Mouse (Mus musculus) erythroblast, adult 5-6 weeks (primary cell): ENCODE measurements around the gene Olfr656. TPM values are rescaled to one million over a fixed set of nuclear protein-coding genes. Genes with fewer than 3 reads are reported as not detected.
A peak's percentile ranks its signal among the peaks of the same experiment; 100 is the strongest.

Experiments
- ATAC-seq: replicated peaks from 2 replicates; pipeline ENCODE4 v1.8.0; 2016; ENCODE audit warnings: moderate number of reproducible peaks, mild to moderate bottlenecking, moderate TSS enrichment, inconsistent platforms; ENCODE audit not compliant: poor library complexity, low FRiP score, severe bottlenecking
- total RNA-seq, 2 experiments: library from RNA; stranded (forward) in 1 of 2; stranded (reverse) in 1 of 2; fragments of 150-400 nt in 1 of 2; fragments of 200-764, 138-1000 nt in 1 of 2; gene quantifications; 2 replicates each; pipeline versions ENCODE4 v1.2.3 to v1.2.4; 2015 to 2017; ENCODE audit warnings: low replicate concordance in 2 of 2

Gene Olfr656
- not detected in 2 replicates for total RNA-seq (2015; ENCODE audit: low replicate concordance)
- 0.68 TPM in 1 of 2 replicates, not detected in the other for total RNA-seq (2017; ENCODE audit: low replicate concordance)

DNA sequence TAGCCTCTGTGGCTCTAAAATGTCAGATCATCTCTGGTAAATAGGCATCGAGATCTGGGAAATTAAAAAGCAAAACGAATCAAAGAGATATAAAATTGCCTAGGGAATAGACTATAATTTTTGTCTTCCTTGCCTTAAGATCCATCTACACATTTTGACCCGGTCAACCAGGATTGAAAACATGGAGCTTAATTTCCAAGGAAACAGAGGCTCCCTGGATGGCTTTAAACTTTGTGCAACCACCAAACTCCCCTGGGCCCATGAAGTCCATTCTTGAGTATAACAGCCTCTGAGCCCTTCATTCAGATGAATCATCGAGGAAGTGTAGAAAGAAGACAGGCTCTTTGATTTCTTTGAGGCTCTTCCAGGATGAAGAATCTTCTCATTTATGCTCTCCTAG is at the start of gene Olfr656:
Gene Olfr656 (plus strand): TSS at position 301 of the 400 bp plus-strand sequence.
- no peak for ATAC-seq

DNA sequence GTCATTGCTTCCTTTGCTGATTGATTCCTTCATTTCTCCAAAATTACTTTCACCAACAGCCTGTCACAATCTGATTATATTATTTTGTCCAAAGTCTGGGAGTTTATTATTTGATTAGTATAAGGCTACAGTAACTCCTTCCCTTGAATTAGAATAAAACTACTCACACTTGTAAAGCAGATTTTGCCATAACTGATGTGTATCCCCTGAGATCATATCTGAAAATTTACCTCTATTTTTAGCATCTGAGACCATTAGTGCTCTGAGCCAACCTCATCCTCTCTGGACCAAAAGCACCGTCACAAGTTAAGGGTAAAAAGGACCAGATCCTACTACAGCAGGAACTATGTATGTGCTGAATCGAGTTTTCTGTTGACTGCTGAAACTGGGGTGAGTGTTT is 36.7 kb upstream of the Olfr656 start, which contains the start of gene Olfr653:
Gene Olfr653 (plus strand): TSS at position 301 of the 400 bp plus-strand sequence.
- ATAC-seq: no peak

DNA sequence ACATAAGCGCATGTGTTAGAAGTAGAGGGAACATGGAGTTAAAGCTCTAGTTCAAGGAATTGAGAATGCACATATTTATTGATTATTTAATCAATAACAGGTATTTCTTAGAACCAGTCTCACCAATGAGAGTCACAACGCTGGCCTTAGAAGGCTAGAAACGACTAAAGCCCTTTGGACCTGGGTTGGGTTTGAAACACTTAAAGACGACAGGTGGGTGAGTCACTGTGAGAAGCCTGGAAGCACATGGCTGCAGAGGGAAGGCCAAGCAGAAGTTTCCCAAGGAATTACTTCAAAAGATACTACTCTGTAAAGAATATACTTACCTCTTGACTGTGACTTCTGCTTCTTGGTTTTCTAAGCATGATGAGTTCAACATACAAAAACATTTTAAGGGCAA is 32.9 kb upstream of the Olfr656 start:
- ATAC-seq: no peak

- no peak for ATAC-seq
These were observed 32.3 kb upstream of the Olfr656 start for GRCm38 (mm10) chr7:104581429-104581828.

GRCm38 (mm10) chr7:104586725-104587124 is 27.0 kb upstream of the Olfr656 start, which contains the start of gene Olfr654:
Olfr654 (plus strand) TSS chr7:104587025.
- ATAC-seq: no peak

DNA sequence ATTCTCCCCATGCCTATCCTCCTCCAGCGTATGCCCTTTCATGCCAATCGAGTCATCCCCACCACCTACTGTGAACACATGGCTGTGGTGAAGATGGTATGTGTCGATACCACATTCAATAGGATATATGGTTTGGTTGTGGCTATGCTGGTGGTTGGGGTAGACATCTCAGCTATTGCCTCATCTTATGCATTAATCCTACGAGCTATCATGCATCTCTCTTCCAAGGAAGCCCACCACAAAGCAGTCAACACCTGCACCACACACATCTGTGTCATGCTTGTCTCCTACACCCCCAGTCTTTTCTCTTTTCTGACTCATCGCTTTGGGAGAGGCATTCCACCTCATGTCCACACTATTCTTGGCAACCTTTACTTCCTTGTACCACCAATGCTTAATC is 25.5 kb upstream of the Olfr656 start:
- ATAC-seq: no peak

- ATAC-seq: no peak
These were observed 12.1 kb upstream of the Olfr656 start, which contains the start of gene Olfr655 for GRCm38 (mm10) chr7:104601679-104602078. Olfr655 (minus strand) TSS chr7:104601779.

- 0 out of 2 replicates have a peak, but pooled peaks have one; percentile 60 for ATAC-seq
These were observed 10.6 kb upstream of the Olfr656 start for GRCm38 (mm10) chr7:104603173-104603572.

- no peak for ATAC-seq
These were observed 9.0 kb upstream of the Olfr656 start for GRCm38 (mm10) chr7:104604727-104605126.

DNA sequence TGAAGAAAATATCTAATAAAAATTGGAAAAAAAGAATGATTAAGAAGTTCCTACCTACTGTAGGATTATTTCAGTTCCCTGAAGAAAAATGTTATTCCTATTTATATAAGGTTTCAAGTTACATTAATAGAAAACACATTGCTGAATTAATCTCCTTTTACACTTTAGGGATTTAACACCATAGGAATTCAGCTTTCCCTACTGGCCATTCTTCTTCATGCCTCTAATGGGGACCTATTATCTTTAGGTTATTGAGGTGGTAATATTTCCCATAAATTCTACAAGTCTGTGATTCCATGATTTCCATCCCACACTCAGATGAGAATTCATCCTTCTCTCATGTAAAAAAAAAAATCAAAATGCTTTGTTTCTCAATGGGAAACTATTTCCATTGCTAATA is 10.7 kb downstream of the Olfr656 start, which contains the start of gene Olfr657:
Gene Olfr657 (plus strand): TSS at position 301 of the 400 bp plus-strand sequence.
- ATAC-seq: no peak

- ATAC-seq: no peak
These were observed 33.2 kb downstream of the Olfr656 start, which contains the start of gene Olfr658 for GRCm38 (mm10) chr7:104646841-104647482. Olfr658 (minus strand) TSS chr7:104647305.

- ATAC-seq: no peak
These were observed 52.7 kb downstream of the Olfr656 start, which contains the start of gene Olfr659 for GRCm38 (mm10) chr7:104666453-104666852. Olfr659 (plus strand) TSS chr7:104666753.

Other genes with a start within 250 kb of the Olfr656 start
- 0.19 and 7.5 TPM in 2 replicates for gene Trim30b, start 244.1 kb upstream of the Olfr656 start, total RNA-seq (2015; ENCODE audit: low replicate concordance)
- 4.9 and 5.0 TPM in 2 replicates for gene Trim30b, start 244.1 kb upstream of the Olfr656 start, total RNA-seq (2017; ENCODE audit: low replicate concordance)
- not detected in 2 replicates for gene Trim30c, start 213.1 kb upstream of the Olfr656 start, total RNA-seq (2015; ENCODE audit: low replicate concordance)
- 0.68 and 1.1 TPM in 2 replicates for gene Trim30c, start 213.1 kb upstream of the Olfr656 start, total RNA-seq (2017; ENCODE audit: low replicate concordance)
- gene Trim30a, start 148.8 kb upstream of the Olfr656 start, total RNA-seq (2015; ENCODE audit: low replicate concordance): 17.5 and 25.9 TPM in 2 replicates
- gene Trim30a, start 148.8 kb upstream of the Olfr656 start, total RNA-seq (2017; ENCODE audit: low replicate concordance): 12.5 and 17.6 TPM in 2 replicates
- gene Trim30d, start 106.1 kb upstream of the Olfr656 start, total RNA-seq (2015; ENCODE audit: low replicate concordance): 7.5 and 10.0 TPM in 2 replicates
- gene Trim30d, start 106.1 kb upstream of the Olfr656 start, total RNA-seq (2017; ENCODE audit: low replicate concordance): 5.9 and 9.5 TPM in 2 replicates
- not detected in 2 replicates for gene Olfr651, start 63.8 kb upstream of the Olfr656 start, total RNA-seq (2015; ENCODE audit: low replicate concordance)
- gene Olfr651, start 63.8 kb upstream of the Olfr656 start, total RNA-seq (2017; ENCODE audit: low replicate concordance): not detected in 2 replicates
- not detected in 2 replicates for gene Olfr652, start 53.1 kb upstream of the Olfr656 start, total RNA-seq (2015; ENCODE audit: low replicate concordance)
- 0.70 TPM in 1 of 2 replicates, not detected in the other for gene Olfr652, start 53.1 kb upstream of the Olfr656 start, total RNA-seq (2017; ENCODE audit: low replicate concordance)
- not detected in 2 replicates for gene Olfr653, start 36.6 kb upstream of the Olfr656 start, total RNA-seq (2015; ENCODE audit: low replicate concordance)
- gene Olfr653, start 36.6 kb upstream of the Olfr656 start, total RNA-seq (2017; ENCODE audit: low replicate concordance): not detected in 2 replicates
- gene Olfr654, start 26.9 kb upstream of the Olfr656 start, total RNA-seq (2015; ENCODE audit: low replicate concordance): not detected in 2 replicates
- gene Olfr654, start 26.9 kb upstream of the Olfr656 start, total RNA-seq (2017; ENCODE audit: low replicate concordance): not detected in 2 replicates
- not detected in 2 replicates for gene Olfr655, start 12.2 kb upstream of the Olfr656 start, total RNA-seq (2015; ENCODE audit: low replicate concordance)
- gene Olfr655, start 12.2 kb upstream of the Olfr656 start, total RNA-seq (2017; ENCODE audit: low replicate concordance): not detected in 2 replicates
- gene Olfr657, start 10.8 kb downstream of the Olfr656 start, total RNA-seq (2015; ENCODE audit: low replicate concordance): not detected in 2 replicates
- not detected in 2 replicates for gene Olfr657, start 10.8 kb downstream of the Olfr656 start, total RNA-seq (2017; ENCODE audit: low replicate concordance)
- not detected in 2 replicates for gene Olfr658, start 33.4 kb downstream of the Olfr656 start, total RNA-seq (2015; ENCODE audit: low replicate concordance)
- not detected in 2 replicates for gene Olfr658, start 33.4 kb downstream of the Olfr656 start, total RNA-seq (2017; ENCODE audit: low replicate concordance)
- not detected in 2 replicates for gene Olfr659, start 52.8 kb downstream of the Olfr656 start, total RNA-seq (2015; ENCODE audit: low replicate concordance)
- not detected in 2 replicates for gene Olfr659, start 52.8 kb downstream of the Olfr656 start, total RNA-seq (2017; ENCODE audit: low replicate concordance)
- gene Olfr661, start 72.5 kb downstream of the Olfr656 start, total RNA-seq (2015; ENCODE audit: low replicate concordance): not detected in 2 replicates
- not detected in 2 replicates for gene Olfr661, start 72.5 kb downstream of the Olfr656 start, total RNA-seq (2017; ENCODE audit: low replicate concordance)
- gene Usp17le, start 163.5 kb downstream of the Olfr656 start, total RNA-seq (2015; ENCODE audit: low replicate concordance): not detected in 2 replicates
- not detected in 2 replicates for gene Usp17le, start 163.5 kb downstream of the Olfr656 start, total RNA-seq (2017; ENCODE audit: low replicate concordance)
- gene Usp17lb, start 228.6 kb downstream of the Olfr656 start, total RNA-seq (2015; ENCODE audit: low replicate concordance): not detected in 2 replicates
- gene Usp17lb, start 228.6 kb downstream of the Olfr656 start, total RNA-seq (2017; ENCODE audit: low replicate concordance): not detected in 2 replicates
- gene Usp17la, start 243.1 kb downstream of the Olfr656 start, total RNA-seq (2015; ENCODE audit: low replicate concordance): not detected in 2 replicates
- gene Usp17la, start 243.1 kb downstream of the Olfr656 start, total RNA-seq (2017; ENCODE audit: low replicate concordance): not detected in 2 replicates